Comparison of ENCODE assay signal across 8 mouse cellular contexts in genomic region chr7:99926916-99927714, GRCm38 (mm10). TPM values are rescaled to one million over a fixed set of nuclear protein-coding genes. Genes with fewer than 3 reads are reported as not detected.
A peak's percentile ranks its signal among the peaks of the same experiment; 100 is the strongest.
DNase-seq lines count a peak whose midpoint lies in the region; ATAC-seq and TF ChIP-seq lines count a peak whose summit lies in the region.
"Had no signal": no experiment of that assay in that cellular context is flagged by ENCODE, and none has a peak within 500 bp of the region (broad histone marks: within the 10 kb centered on the region; RNA-seq: fewer than 3 reads in every experiment).

No protein-coding gene starts in this region.

- no peaks in the 10 kb centered on the region for H3K4me1 ChIP-seq in embryonic facial prominence, embryonic 14.5 days (ENCODE audit: control insufficient read depth, insufficient read depth, low read length)
- H3K4me1 ChIP-seq in limb, embryonic 14.5 days (ENCODE audit: control insufficient read depth, insufficient read depth, low read length), result no peaks in the 10 kb centered on the region
- H3K4me1 ChIP-seq: heart, embryonic 13.5 days had no signal

- 76% methylated on average over 10 of the region's 10 CpGs for WGBS in embryonic facial prominence, embryonic 14.5 days
- WGBS in limb, embryonic 14.5 days, result 77% methylated on average over 10 of the region's 10 CpGs

- DNase-seq in urinary bladder, postnatal 25 days (ENCODE audit: low spot score), result peak; percentile 45
- no peak for DNase-seq in urinary bladder, postnatal 4 days (ENCODE audit: low spot score in 2 of 2)
- DNase-seq in adrenal gland, postnatal 36 days, result peak; percentile 83 to 85
- peak; percentile 80 for DNase-seq in embryonic facial prominence, embryonic 14.5 days (ENCODE audit: low spot score)
- peak; percentile 65 for DNase-seq in induced T-regulatory cell, adult 2 months (ENCODE audit: low read depth)
- DNase-seq in limb, embryonic 14.5 days (ENCODE audit: low spot score), result peak; percentile 67
- peak; percentile 76 for DNase-seq in right cerebral cortex, postnatal 4 days

- no peaks in the 10 kb centered on the region for H3K9me3 ChIP-seq in embryonic facial prominence, embryonic 14.5 days (ENCODE audit: control insufficient read depth, low read length)
- no peaks in the 10 kb centered on the region for H3K9me3 ChIP-seq in limb, embryonic 14.5 days (ENCODE audit: control insufficient read depth, low read length)
- H3K9me3 ChIP-seq: heart, embryonic 13.5 days had no signal

- no peak; the same call in 1 of the 2 replicates for ATAC-seq in embryonic facial prominence, embryonic 14.5 days (ENCODE audit: low read depth)
- no peak for ATAC-seq in limb, embryonic 14.5 days (ENCODE audit: low FRiP score, low read depth)

- no peaks in the 10 kb centered on the region for H3K27me3 ChIP-seq in embryonic facial prominence, embryonic 14.5 days (replicated peaks; ENCODE audit: control insufficient read depth, insufficient read depth, low read length)
- H3K27me3 ChIP-seq in limb, embryonic 14.5 days (ENCODE audit: control insufficient read depth, insufficient read depth, low read length), result no peaks in the 10 kb centered on the region
- H3K27me3 ChIP-seq: heart, embryonic 13.5 days had no signal

- no peak overlapping the region for H3K27ac ChIP-seq in embryonic facial prominence, embryonic 14.5 days (replicated peaks; ENCODE audit: low read depth, low read length)
- H3K27ac ChIP-seq in limb, embryonic 14.5 days (replicated peaks; ENCODE audit: low read depth, low read length), result no peak overlapping the region
- H3K27ac ChIP-seq: heart, embryonic 13.5 days had no signal

- H3K36me3 ChIP-seq in embryonic facial prominence, embryonic 14.5 days (ENCODE audit: control insufficient read depth, insufficient read depth, low read length), result peaks cover 65% of the 10 kb centered on the region
- H3K36me3 ChIP-seq in limb, embryonic 14.5 days (ENCODE audit: control insufficient read depth, insufficient read depth, low read length), result peaks cover 74% of the 10 kb centered on the region

- TF ChIP-seq POLR2A in limb, embryonic 14.5 days (IDR thresholded peaks at IDR 0.05; ENCODE audit: borderline replicate concordance, extremely low read depth, insufficient read depth, insufficient read length), result no peak

- no peak overlapping the region for H3K4me2 ChIP-seq in embryonic facial prominence, embryonic 14.5 days (ENCODE audit: low read depth, low read length)
- no peak overlapping the region for H3K4me2 ChIP-seq in limb, embryonic 14.5 days (replicated peaks; ENCODE audit: low read depth, low read length, severe bottlenecking)
- H3K4me2 ChIP-seq: heart, embryonic 13.5 days had no signal

- no peak overlapping the region for H3K4me3 ChIP-seq in embryonic facial prominence, embryonic 14.5 days (ENCODE audit: low read depth, low read length)
- no peak overlapping the region for H3K4me3 ChIP-seq in limb, embryonic 14.5 days (replicated peaks; ENCODE audit: low read length)
- H3K4me3 ChIP-seq: heart, embryonic 13.5 days had no signal

- H3K9ac ChIP-seq in embryonic facial prominence, embryonic 14.5 days (ENCODE audit: low read depth, low read length), result no peak overlapping the region
- no peak overlapping the region for H3K9ac ChIP-seq in limb, embryonic 14.5 days (ENCODE audit: low read depth, low read length, severe bottlenecking)
- H3K9ac ChIP-seq: heart, embryonic 13.5 days had no signal

RNA-seq across cellular contexts. Expression of gene Rnf169, which starts 53.1 kb away (rescaled TPM):
- 10 to 100 TPM; 14.2 to 21.6 TPM for total RNA-seq in adrenal gland, postnatal 36 days (2021)
- 5.9 and 6.4 TPM in 2 replicates for polyA plus RNA-seq in embryonic facial prominence, embryonic 14.5 days (2014; fragmentation: Nextera tagmentation; extraction: Ambion mirVana)
- 9.7 and 10.5 TPM in 2 replicates for polyA plus RNA-seq in limb, embryonic 14.5 days (2012; rRNA removed)
- polyA plus RNA-seq in limb, embryonic 14.5 days (2014; fragmentation: Nextera tagmentation; extraction: Ambion mirVana), result 7.3 and 9.6 TPM in 2 replicates

Comparison
In these comparisons a context has a peak if more than half of its experiments do, and no peak if none do; other contexts are left out.
1. DNase-seq: peak in urinary bladder, postnatal 25 days (single experiment), adrenal gland, postnatal 36 days (2 of 2), embryonic facial prominence, embryonic 14.5 days (single experiment), induced T-regulatory cell, adult 2 months (single experiment), limb, embryonic 14.5 days (single experiment) and right cerebral cortex, postnatal 4 days (single experiment); none in urinary bladder, postnatal 4 days (0 of 2).